Mouse (Mus musculus): ENCODE measurements around the gene Uqcrc1. TPM values are rescaled to one million over a fixed set of nuclear protein-coding genes. Genes with fewer than 3 reads are reported as not detected.

Gene Uqcrc1
- 1,000 to 10,000 TPM; 1,038 to 1,084 TPM for total RNA-seq (2021)
- long read RNA-seq, experiment 1, transcript Uqcrc1-201 (13 exons, 1,653 nt): major isoform, 2,233 of 2,404 reads
- long read RNA-seq, experiment 1, partial matches to known transcripts: 127 of 2,404 reads
- long read RNA-seq, experiment 1, other reads (novel, unspliced or antisense): 44 of 2,404 reads
- long read RNA-seq, experiment 2, transcript Uqcrc1-201 (13 exons, 1,653 nt): major isoform, 2,587 of 2,788 reads
- long read RNA-seq, experiment 2, partial matches to known transcripts: 148 of 2,788 reads
- long read RNA-seq, experiment 2, other reads (novel, unspliced or antisense): 53 of 2,788 reads

DNA sequence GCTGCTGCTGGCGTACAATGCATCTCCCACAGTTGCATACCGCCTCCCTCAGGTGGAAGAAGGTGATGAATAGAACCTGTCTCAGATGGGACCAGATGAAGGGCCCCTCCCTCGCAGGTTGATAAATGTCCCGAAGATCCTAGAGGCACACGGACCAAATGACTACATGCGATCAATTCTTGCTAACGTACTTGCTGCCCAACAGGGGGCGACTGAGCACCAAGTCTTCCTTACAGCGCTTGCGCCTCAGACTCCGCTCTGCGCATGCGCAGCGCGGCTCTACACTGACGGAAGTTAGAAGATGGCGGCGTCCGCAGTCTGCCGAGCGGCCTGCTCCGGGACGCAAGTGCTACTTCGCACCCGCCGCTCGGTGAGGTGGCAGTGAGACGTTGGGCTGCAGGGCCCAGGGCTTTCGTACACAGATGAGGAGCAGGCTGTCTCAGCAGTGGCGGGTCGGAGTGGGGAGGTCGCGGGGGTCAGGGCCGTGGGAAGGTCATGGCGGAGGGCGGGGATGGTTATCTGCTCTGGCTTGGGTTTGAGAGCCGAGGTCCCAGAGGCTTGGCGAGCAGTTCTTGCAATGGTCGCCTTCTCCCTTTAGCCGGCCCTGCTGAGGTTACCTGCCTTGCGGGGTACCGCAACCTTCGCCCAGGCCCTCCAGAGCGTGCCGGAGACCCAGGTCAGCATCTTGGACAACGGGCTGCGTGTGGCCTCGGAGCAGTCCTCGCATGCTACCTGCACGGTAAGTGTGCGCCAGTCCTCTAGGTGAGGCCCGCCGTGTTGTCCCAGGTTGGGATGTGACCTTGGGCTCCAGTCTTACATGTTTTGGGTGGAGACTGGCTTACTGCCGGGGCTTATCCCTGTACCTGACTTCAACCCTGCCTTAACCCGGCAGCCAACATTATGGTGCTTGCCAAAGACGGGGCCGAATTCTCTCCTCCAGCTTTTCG is at the start of gene Uqcrc1:
Gene Uqcrc1, plus strand, starts transcription at position 216 of the 947 bp plus-strand sequence.
- intact Hi-C loops (cut with DNase I): no loop called here
- peak; percentile 91 to 93 for DNase-seq

DNA sequence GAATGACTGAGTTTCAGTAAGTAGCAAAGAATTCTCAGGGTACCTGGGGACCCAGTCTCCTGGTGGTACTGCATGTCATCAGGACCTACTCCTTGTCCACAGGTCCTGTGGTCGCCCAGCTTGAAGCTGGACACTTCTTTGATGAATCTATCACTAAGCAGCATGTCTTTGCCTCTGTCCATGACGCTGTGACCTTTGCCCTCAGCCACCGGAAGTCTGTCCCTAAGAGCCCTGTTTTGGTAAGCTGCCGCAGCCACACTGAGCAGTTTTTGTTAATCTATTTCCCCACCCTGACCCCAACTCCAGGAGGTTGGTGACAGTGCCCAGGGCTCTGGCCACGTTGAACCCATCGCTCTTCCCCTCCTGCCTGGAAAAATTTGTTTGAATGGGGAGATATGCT is 24.1 kb upstream of the Uqcrc1 start:
- no peak for DNase-seq
- intact Hi-C loops (cut with DNase I): no loop called here

- no peak for DNase-seq
- intact Hi-C loops (cut with DNase I): no loop called here
These were observed 23.3 kb upstream of the Uqcrc1 start for GRCm38 (mm10) chr9:108913161-108913560.

DNA sequence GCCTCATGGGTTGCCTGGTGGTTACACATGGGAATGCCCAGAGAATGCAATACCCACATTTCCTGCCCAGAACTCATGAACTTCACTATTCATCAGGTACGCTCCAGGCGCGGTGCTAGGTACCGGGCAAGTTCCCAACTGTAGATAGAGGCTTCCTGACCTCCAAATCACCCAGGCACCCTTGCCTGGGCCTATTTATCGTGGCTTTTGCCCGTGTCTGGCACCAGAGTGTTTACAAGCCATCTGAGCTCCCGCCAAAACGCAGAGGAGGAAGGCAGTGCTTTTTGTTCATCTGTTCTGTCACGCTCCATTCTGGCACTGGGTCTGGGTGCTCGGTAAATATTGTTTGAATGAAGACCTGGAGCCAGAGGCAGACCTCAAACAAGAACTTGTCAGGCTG is 22.8 kb upstream of the Uqcrc1 start:
- no peak for DNase-seq
- intact Hi-C loops (cut with DNase I): no loop called here

- intact Hi-C loops (cut with DNase I): no loop called here
- no peak for DNase-seq
These were observed 21.9 kb upstream of the Uqcrc1 start, which contains the start of gene Tmem89 for GRCm38 (mm10) chr9:108914491-108914890. Gene Tmem89 (plus strand): TSS chr9:108914619.

- intact Hi-C loops (cut with DNase I): no loop called here
- DNase-seq: no peak
These were observed 10.5 kb upstream of the Uqcrc1 start for GRCm38 (mm10) chr9:108925897-108926296.

DNA sequence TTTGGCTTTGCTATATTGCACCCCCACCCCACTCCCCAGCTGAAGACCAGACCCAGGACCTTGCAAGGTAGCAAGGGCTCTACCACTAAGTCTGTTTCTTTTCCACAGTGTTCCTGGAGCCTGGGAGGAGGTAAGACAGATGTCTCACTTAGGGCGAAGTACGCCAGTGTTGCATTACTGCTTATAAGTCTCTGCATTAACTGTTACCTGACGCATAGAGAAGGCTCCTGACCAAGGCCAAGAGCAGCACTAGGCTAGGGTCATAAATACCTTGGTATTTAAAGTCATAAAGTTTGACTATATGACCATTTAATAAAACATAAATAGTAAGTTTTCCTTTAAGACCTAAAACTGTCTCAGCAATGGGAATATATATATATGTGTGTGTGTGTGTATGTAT is 8.0 kb upstream of the Uqcrc1 start:
- intact Hi-C loops (cut with DNase I): no loop called here
- DNase-seq: no peak

DNA sequence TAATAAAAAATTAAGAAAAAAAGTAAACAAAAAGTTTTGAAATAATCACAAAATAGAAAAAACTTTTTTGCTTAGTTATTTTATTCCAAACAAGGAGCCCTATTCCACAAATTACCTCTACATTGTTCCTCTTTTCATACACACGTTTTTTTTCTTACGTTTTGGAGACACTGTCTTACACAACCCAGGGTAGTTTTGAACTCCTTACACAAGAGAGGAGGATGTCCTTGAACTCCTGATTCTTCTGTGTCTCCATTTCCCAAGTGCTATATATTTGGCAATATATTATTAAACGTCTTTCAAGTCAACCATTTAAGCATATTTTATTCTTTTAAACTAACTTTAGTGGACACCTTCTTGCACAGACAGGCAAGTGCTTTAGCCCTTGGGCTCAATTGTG is 442 bp upstream of the Uqcrc1 start:
- no peak for DNase-seq
- intact Hi-C loops (cut with DNase I): no loop called here

DNA sequence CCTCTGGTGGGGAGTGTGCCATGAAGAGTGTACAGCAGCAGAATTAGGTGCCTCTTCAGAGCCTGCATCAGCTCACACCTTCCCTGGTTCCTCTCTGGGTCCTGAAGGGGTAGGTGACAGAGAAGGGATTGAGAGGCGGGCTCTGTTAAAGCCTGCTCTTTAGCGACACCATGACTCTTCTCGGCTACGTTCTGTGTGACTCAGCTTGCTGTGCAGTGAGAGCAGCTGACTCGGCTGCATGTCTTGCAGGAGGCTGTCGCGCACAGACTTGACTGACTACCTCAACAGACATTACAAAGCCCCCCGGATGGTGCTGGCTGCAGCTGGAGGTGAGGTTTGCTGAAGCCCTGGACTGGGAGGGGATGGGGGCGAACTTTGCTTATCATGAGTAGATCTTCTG is 8.7 kb downstream of the Uqcrc1 start:
- no peak for DNase-seq
- intact Hi-C loops (cut with DNase I): no loop called here

DNA sequence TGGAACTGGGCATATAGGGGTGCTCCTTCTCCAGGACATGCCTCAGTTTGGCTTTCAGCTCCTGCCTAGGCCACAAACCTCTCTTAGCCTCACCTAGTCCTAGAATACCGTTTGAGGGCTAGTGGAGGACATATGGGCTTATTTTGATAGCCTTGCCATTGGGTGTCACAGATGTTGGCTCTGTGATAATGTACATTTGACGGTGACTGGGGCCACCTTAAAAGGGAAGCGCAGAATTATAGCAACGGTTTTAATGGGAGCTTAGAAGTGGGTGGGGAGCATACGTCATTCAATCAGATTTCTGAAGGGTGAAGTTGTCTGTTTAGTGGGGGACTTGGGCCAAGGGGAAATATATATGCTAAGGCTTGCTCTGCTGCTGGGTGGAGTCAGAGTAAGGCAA is 9.2 kb downstream of the Uqcrc1 start:
- intact Hi-C loops (cut with DNase I): no loop called here
- no peak for DNase-seq

GRCm38 (mm10) chr9:108949231-108949966 is 13.0 kb downstream of the Uqcrc1 start:
- intact Hi-C loops (cut with DNase I): no loop called here

GRCm38 (mm10) chr9:108949967-108950728 is 13.7 kb downstream of the Uqcrc1 start:
- intact Hi-C loops (cut with DNase I): no loop called here
- peak in 1 of 2 experiments; percentile 32 for DNase-seq

More at GRCm38 (mm10) chr9:108949231-108949966, 13.0 kb downstream of the Uqcrc1 start:
- peak; percentile 39 to 56 for DNase-seq

GRCm38 (mm10) chr9:108953081-108953636 is 16.7 kb downstream of the Uqcrc1 start, which contains the start of gene Col7a1:
Gene Col7a1 (plus strand): TSS chr9:108953586.
- DNase-seq: no peak
- intact Hi-C loops (cut with DNase I): no loop called here

- no peak for DNase-seq
- intact Hi-C loops (cut with DNase I): no loop called here
These were observed 18.8 kb downstream of the Uqcrc1 start for GRCm38 (mm10) chr9:108955241-108955640.

GRCm38 (mm10) chr9:108955846-108956245 is 19.4 kb downstream of the Uqcrc1 start:
- intact Hi-C loops (cut with DNase I): no loop called here

DNA sequence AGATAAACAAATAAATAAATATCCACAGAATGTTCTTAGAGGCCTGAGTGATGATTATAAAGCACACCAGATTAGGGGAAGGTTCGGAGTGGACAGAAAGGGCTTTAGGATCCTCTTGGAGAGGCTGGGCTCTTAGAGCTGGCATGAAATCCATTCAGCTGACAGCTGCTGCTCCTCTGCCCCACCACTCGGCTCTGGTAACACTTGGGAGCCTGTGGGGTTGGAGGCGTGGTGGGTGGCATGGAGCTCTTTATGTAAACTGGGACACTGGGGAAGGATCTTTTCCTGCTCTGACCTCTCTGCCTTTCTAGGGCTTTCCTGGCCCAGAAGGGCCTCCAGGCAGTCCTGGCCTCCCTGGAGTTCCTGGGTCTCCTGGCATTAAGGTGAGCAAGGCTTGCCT is 27.1 kb downstream of the Uqcrc1 start:
- DNase-seq: no peak
- intact Hi-C loops (cut with DNase I): no loop called here

More at GRCm38 (mm10) chr9:108955846-108956245, 19.4 kb downstream of the Uqcrc1 start:
- no peak for DNase-seq

GRCm38 (mm10) chr9:108964338-108964737 is 27.9 kb downstream of the Uqcrc1 start:
- DNase-seq: no peak
- intact Hi-C loops (cut with DNase I): no loop called here

DNA sequence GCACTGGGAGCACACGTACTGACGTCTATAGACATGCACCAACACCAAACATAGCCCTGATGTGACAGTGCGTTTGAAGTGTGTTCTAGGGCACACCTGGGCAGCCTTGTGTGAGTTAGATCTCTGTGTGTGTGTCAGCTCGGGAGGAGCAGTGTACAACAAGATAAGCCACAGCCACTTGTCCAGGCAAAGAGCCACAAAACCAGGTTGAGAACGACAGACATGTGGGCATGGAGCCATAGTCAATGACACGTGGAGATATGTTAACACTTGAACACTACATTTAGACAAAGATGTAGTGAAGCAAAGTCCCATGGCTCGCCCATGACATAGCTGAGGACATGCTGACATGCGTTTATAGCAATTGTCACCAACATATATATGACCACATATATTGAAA is 34.2 kb downstream of the Uqcrc1 start:
- intact Hi-C loops (cut with DNase I): no loop called here
- no peak for DNase-seq

- intact Hi-C loops (cut with DNase I): no loop called here
- no peak for DNase-seq
These were observed 40.0 kb downstream of the Uqcrc1 start for GRCm38 (mm10) chr9:108976483-108976882.

GRCm38 (mm10) chr9:108977966-108978365 is 41.5 kb downstream of the Uqcrc1 start:
- no peak for DNase-seq
- intact Hi-C loops (cut with DNase I): no loop called here
